In the genomic region with DNA sequence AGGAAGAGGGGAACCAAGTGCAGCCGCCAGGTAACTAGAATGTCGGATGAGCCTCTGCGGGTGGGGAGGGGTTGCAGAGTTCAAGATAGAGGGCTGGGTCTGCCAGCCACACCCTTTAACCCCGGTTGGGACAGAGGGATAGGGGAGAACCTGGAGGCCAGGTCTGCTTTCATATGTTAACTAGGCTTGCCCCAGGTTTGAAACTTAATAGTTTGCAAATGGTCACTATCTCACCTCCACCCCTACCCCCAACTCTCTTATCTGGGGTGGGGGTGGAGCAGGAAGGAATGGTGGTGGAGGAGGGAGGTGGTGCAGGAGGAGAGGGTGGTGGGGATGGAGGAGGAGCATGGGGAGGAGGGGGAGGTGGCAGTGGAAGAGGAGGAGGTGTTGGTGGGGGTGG, we compare ENCODE assay signal across 25 mouse cellular contexts. TPM values are rescaled to one million over a fixed set of nuclear protein-coding genes. Genes with fewer than 3 reads are reported as not detected.
DNase-seq lines count a peak whose midpoint lies in the region; ATAC-seq and TF ChIP-seq lines count a peak whose summit lies in the region.
"Had no signal": no experiment of that assay in that cellular context is flagged by ENCODE, and none has a peak within 500 bp of the region (broad histone marks: within the 10 kb centered on the region; RNA-seq: fewer than 3 reads in every experiment).

No protein-coding gene starts in this region.

- peaks cover 9% of the 10 kb centered on the region for H3K79me2 ChIP-seq in heart, adult 2 months (replicated peaks; ENCODE audit: control insufficient read depth, insufficient read depth, low read length)

- intact Hi-C loops in heart, adult 2 months (cut with DNase I), result no loop called here

- H3K4me1 ChIP-seq in heart, embryonic 13.5 days, result peaks cover 18% of the 10 kb centered on the region
- peaks cover 2% of the 10 kb centered on the region; the same call in 1 of the 2 replicates for H3K4me1 ChIP-seq in heart, adult 2 months (ENCODE audit: control insufficient read depth, insufficient read depth, low read length)
- H3K4me1 ChIP-seq in cerebellum, adult 2 months (ENCODE audit: control insufficient read depth, insufficient read depth, low read length), result peaks cover 15% of the 10 kb centered on the region; the same call in 1 of the 2 replicates
- peaks cover 23% of the 10 kb centered on the region for H3K4me1 ChIP-seq in midbrain, embryonic 10.5 days

- no peak overlapping the region for H3K27ac ChIP-seq in heart, embryonic 13.5 days (replicated peaks)
- H3K27ac ChIP-seq in heart, adult 2 months, result no peak overlapping the region
- H3K27ac ChIP-seq in cerebellum, adult 2 months (ENCODE audit: insufficient read depth, low read length), result no peak overlapping the region
- H3K27ac ChIP-seq in midbrain, embryonic 10.5 days (replicated peaks), result no peak overlapping the region
- H3K27ac ChIP-seq: embryonic facial prominence, embryonic 10.5 days; forebrain, embryonic 15.5 days; hindbrain, embryonic 12.5 days; kidney, postnatal 0 days; limb, embryonic 10.5 days; midbrain, embryonic 15.5 days; neural tube, embryonic 12.5 days had no signal

- no peak for TF ChIP-seq EP300 in heart, adult 2 months (IDR thresholded peaks at IDR 0.05; ENCODE audit: insufficient read depth, low read depth, low read length)

- 0 out of 2 replicates have a peak overlapping the region, but pooled peaks have one; percentile 0 for H3K4me2 ChIP-seq in heart, embryonic 13.5 days
- H3K4me2 ChIP-seq: forebrain, embryonic 15.5 days; hindbrain, embryonic 12.5 days; lung, embryonic 14.5 days; midbrain, embryonic 15.5 days; neural tube, embryonic 12.5 days had no signal

- H3K4me3 ChIP-seq in heart, embryonic 13.5 days, result no peak overlapping the region
- H3K4me3 ChIP-seq in heart, adult 2 months, result no peak overlapping the region
- H3K4me3 ChIP-seq in cerebellum, adult 2 months (replicated peaks; ENCODE audit: insufficient read depth, low read depth, low read length), result no peak overlapping the region
- H3K4me3 ChIP-seq in midbrain, embryonic 10.5 days, result no peak overlapping the region
- H3K4me3 ChIP-seq: embryonic facial prominence, embryonic 10.5 days; forebrain, embryonic 15.5 days; hindbrain, embryonic 12.5 days; limb, embryonic 10.5 days; midbrain, embryonic 15.5 days; neural tube, embryonic 12.5 days had no signal

- no peak for ATAC-seq in heart, embryonic 13.5 days (ENCODE audit: extremely low read depth, insufficient number of reproducible peaks, low FRiP score, low TSS enrichment)
- ATAC-seq: forebrain, embryonic 15.5 days; midbrain, embryonic 15.5 days had no signal

- no peaks in the 10 kb centered on the region for H3K9me3 ChIP-seq in heart, embryonic 13.5 days
- no peaks in the 10 kb centered on the region for H3K9me3 ChIP-seq in midbrain, embryonic 10.5 days (replicated peaks)
- H3K9me3 ChIP-seq: embryonic facial prominence, embryonic 10.5 days; forebrain, embryonic 15.5 days; hindbrain, embryonic 12.5 days; limb, embryonic 10.5 days; midbrain, embryonic 15.5 days; neural tube, embryonic 12.5 days had no signal

- H3K36me3 ChIP-seq in heart, embryonic 13.5 days, result no peaks in the 10 kb centered on the region
- peaks cover 4% of the 10 kb centered on the region for H3K36me3 ChIP-seq in heart, adult 2 months (ENCODE audit: control insufficient read depth, insufficient read depth, low read length)
- no peaks in the 10 kb centered on the region for H3K36me3 ChIP-seq in midbrain, embryonic 10.5 days
- H3K36me3 ChIP-seq: embryonic facial prominence, embryonic 10.5 days; forebrain, embryonic 15.5 days; hindbrain, embryonic 12.5 days; limb, embryonic 10.5 days; midbrain, embryonic 15.5 days; neural tube, embryonic 12.5 days had no signal

- DNase-seq in heart, adult 2 months, result no peak
- DNase-seq in thymus, postnatal 14 days, result peak; percentile 14
- no peak for DNase-seq in thymus, postnatal 4 days
- DNase-seq in ZHBTc4 (ENCODE audit: low read depth, low spot score), result peak; percentile 85
- DNase-seq in cerebellum, adult 2 months, result no peak
- no peak for DNase-seq in midbrain, embryonic 10.5 days (ENCODE audit: low spot score)
- no peak for DNase-seq in layer of hippocampus, postnatal 14 days (ENCODE audit: low spot score in 2 of 2)
- DNase-seq: adrenal gland, adult 2 months; cerebellum, adult 11 months; cerebellum, postnatal 10 days; gastrocnemius, postnatal 25 days; heart, postnatal 10 days; kidney, adult 18-20 months; lung, embryonic 14.5 days; retina, postnatal 1 day; right cerebral cortex, postnatal 25 days; spleen, adult 18-20 months had no signal

- 8% methylated on average over 4 of the region's 4 CpGs for WGBS in heart, embryonic 13.5 days
- WGBS in heart, adult 2 months, result 37% methylated on average over 4 of the region's 4 CpGs
- WGBS in cerebellum, adult 2 months, result 62% methylated on average over 4 of the region's 4 CpGs
- WGBS in midbrain, embryonic 10.5 days, result 37% methylated on average over 4 of the region's 4 CpGs

- no peak for TF ChIP-seq POLR2A in heart, adult 2 months (IDR thresholded peaks at IDR 0.05; ENCODE audit: insufficient read depth, low read depth, low read length)
- no peak for TF ChIP-seq POLR2A in cerebellum, adult 2 months (IDR thresholded peaks at IDR 0.05; ENCODE audit: borderline replicate concordance, insufficient read depth, low read length)

- no peaks in the 10 kb centered on the region for H3K27me3 ChIP-seq in heart, embryonic 13.5 days (replicated peaks)
- H3K27me3 ChIP-seq in heart, adult 2 months (ENCODE audit: control insufficient read depth, insufficient read depth, low read length), result no peaks in the 10 kb centered on the region
- no peaks in the 10 kb centered on the region for H3K27me3 ChIP-seq in cerebellum, adult 2 months (ENCODE audit: control insufficient read depth, insufficient read depth, low read length)
- H3K27me3 ChIP-seq in midbrain, embryonic 10.5 days (ENCODE audit: low read depth, poor library complexity, severe bottlenecking), result no peaks in the 10 kb centered on the region
- H3K27me3 ChIP-seq: forebrain, embryonic 15.5 days; hindbrain, embryonic 12.5 days; midbrain, embryonic 15.5 days; neural tube, embryonic 12.5 days had no signal

- no peak for TF ChIP-seq CTCF in heart, adult 2 months (IDR thresholded peaks at IDR 0.05)
- no peak for TF ChIP-seq CTCF in cerebellum, adult 2 months (IDR thresholded peaks at IDR 0.05; ENCODE audit: borderline replicate concordance, insufficient read depth, low read depth, low read length)

- H3K9ac ChIP-seq in heart, embryonic 13.5 days, result no peak overlapping the region
- H3K9ac ChIP-seq in heart, adult 2 months (ENCODE audit: low read depth, low read length), result no peak overlapping the region
- H3K9ac ChIP-seq: forebrain, embryonic 15.5 days; hindbrain, embryonic 12.5 days; lung, embryonic 14.5 days; midbrain, embryonic 15.5 days; neural tube, embryonic 12.5 days had no signal

RNA-seq across cellular contexts. Expression of gene Cdk19, which starts 23.6 kb away (rescaled TPM):
- polyA plus RNA-seq in heart, embryonic 13.5 days (2015; fragmentation: Nextera tagmentation; extraction: Ambion mirVana), result 5.6 and 6.1 TPM in 2 replicates
- 10 to 100 TPM; 11.5 to 15.2 TPM for total RNA-seq in heart, adult 2 months (2021)
- polyA plus RNA-seq in heart, adult 2 months (2012; rRNA removed), result 5.2 and 8.6 TPM in 2 replicates
- 44.7 and 45.9 TPM in 2 replicates for polyA plus RNA-seq in cerebellum, adult 2 months (2012; rRNA removed)
- 4.1 and 6.3 TPM in 2 replicates for polyA plus RNA-seq in midbrain, embryonic 10.5 days (2016; fragmentation: Nextera tagmentation; extraction: Ambion mirVana)
- total RNA-seq in layer of hippocampus, postnatal 14 days (2021), result 10 to 100 TPM; 27.2 to 27.3 TPM

Comparison
In these comparisons a context has a peak if more than half of its experiments do, and no peak if none do; other contexts are left out.
1. DNase-seq: peak in thymus, postnatal 14 days (single experiment) and ZHBTc4 (single experiment); none in heart, adult 2 months (0 of 2), thymus, postnatal 4 days (single experiment), cerebellum, adult 2 months (0 of 2), midbrain, embryonic 10.5 days (single experiment) and layer of hippocampus, postnatal 14 days (0 of 2).